Mouse (Mus musculus) gastrocnemius, postnatal 4 days (tissue): ENCODE measurements around the gene Hmcn1. TPM values are rescaled to one million over a fixed set of nuclear protein-coding genes. Genes with fewer than 3 reads are reported as not detected.

Experiments used
- DNase-seq, 2 experiments: peaks; one replicate each; pipeline ENCODE4 v3.0.0; 2021 to 2022; ENCODE audit warnings: low spot score in 2 of 2, mixed read lengths in 2 of 2
- total RNA-seq, 2 experiments: library from RNA; stranded (reverse); gene quantifications; 2 replicates each; pipeline ENCODE4 v1.2.3; 2021

Gene Hmcn1
- total RNA-seq, 2 experiments from 2014 or later, result 13.6 to 16.2 TPM

GRCm38 (mm10) chr1:150786746-150787145, 206.5 kb downstream of the Hmcn1 start:
- DNase-seq, result no peak

DNA sequence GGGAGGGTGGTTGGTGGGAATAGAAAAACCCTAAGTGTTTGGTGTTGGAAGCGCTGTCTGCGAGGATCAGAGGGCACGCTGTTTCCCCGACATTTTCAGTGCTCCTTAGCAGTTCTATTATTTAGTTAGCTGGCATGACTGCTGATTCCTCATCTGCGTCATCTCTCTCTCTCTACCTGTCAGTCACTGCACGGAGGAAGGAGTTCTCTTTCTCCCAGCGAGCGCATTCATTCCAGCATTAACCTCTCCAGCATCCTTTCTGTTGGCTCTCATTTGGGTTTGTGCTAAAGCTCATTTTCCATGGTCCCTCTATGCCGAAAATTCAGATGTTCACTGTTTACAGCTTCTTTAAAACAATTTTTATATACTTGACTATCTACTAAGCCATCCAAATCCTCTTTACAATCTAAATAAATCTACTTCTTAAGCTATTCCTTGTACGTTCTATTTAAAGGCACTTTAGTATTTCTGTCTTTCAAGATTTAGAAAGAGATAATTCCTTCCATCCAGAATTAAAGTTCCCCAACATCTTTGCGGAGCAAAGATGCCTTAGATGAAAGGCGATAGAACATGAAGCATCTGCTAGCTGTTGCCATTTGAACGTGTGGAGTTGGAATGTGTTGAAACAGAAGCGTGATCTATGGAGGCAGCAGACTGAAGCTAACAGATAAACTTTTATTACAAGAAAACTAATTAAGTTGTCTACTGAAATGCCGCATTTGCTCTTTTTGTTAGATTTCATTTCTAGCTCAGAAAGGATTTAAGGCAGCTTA, 210.0 kb downstream of the Hmcn1 start:
- DNase-seq, result no peak

DNA sequence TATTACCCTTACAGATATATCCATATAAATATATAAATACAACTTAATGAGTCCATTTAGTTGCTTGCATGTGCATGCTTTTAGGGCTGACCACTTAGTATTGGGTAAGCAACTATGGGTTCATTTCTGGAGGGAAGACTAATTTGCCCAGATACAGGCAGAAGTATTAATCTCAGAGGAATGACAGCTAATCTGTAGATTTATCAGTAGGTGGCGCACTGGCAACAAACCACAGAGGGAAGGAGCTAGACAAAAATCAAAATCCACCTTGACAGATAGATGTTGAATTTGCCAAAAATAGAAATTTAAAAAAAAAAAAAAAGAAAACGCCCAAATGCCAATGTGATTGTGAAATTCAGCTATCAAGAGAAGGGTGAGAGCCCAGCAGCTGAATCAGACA, 213.3 kb downstream of the Hmcn1 start:
- DNase-seq, result no peak

DNA sequence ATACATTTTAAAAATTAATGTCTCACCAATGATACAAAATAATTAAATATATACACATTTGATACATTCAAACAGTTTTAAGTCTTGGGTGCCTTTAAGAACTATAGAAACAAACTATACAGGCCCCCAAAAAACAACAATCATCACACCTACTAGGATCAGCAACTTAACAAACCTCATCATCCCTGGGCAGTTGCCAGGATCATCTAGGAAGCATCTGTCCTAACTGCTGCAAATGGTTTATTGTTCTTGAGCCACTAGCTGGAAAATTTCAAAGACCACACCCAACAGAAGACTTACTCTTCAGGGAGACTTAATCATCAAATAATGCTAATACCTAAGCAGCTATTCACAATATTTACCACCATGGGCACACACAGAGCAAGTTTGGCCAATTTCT, 216.5 kb downstream of the Hmcn1 start:
- no peak for DNase-seq

DNA sequence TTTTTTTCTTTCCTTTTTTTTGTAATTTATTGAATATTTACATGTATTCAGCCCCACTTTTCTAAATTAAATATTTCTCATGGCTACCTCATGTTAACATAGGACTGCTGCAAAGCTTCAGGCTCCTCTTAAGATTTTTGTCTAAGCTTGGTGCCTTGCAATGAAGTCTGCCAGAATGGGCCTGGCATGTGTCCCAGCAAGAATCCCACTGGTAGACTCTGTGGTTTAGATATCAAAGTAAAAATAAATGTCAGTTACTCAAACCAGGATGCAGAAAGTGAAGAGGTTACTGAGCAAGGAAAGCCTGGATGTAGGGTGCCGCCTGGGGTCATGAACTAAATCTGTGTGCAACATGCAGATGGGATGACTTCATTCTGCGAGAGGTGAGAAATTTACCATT, 217.5 kb downstream of the Hmcn1 start:
- DNase-seq, result peak in 1 of 2 experiments; percentile 28

- DNase-seq, result no peak
Observed at GRCm38 (mm10) chr1:150772958-150773357, 220.3 kb downstream of the Hmcn1 start.

- no peak for DNase-seq
Observed at GRCm38 (mm10) chr1:150770948-150771521, 222.2 kb downstream of the Hmcn1 start.

GRCm38 (mm10) chr1:150769836-150770235, 223.4 kb downstream of the Hmcn1 start:
- DNase-seq, result no peak

GRCm38 (mm10) chr1:150761678-150762077, 231.6 kb downstream of the Hmcn1 start:
- DNase-seq, result no peak

GRCm38 (mm10) chr1:150760801-150761331, 232.4 kb downstream of the Hmcn1 start:
- DNase-seq, result no peak

DNA sequence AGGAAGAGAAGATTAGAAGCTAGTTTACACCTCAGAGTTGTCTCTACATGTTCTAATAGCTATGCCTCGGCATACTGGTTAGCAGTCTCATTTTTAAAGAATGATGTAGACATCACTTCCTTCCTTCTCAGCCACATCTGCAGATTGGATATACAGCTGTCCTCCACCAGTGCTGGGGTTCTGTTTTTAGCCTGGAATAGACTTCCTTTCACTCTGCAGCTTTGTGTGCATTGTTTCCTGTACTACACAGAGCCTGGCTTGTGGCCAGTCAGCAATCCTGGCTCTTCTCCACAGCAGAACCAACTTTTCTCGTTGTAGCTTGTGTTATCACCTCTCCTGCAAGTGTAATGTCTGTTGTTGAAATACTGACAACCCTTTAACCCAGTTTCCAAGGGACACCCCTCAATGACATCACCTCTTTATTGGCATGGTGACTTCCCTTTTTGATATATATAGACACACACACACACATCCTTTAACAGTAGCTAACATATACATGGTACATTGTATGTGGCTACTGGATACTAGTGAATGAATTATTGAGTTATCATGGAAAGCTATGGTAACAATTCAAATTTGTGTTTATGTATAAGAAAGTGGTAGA, 233.7 kb downstream of the Hmcn1 start:
- peak in 1 of 2 experiments; percentile 25 for DNase-seq

GRCm38 (mm10) chr1:150753920-150754319, 239.3 kb downstream of the Hmcn1 start:
- no peak for DNase-seq

DNA sequence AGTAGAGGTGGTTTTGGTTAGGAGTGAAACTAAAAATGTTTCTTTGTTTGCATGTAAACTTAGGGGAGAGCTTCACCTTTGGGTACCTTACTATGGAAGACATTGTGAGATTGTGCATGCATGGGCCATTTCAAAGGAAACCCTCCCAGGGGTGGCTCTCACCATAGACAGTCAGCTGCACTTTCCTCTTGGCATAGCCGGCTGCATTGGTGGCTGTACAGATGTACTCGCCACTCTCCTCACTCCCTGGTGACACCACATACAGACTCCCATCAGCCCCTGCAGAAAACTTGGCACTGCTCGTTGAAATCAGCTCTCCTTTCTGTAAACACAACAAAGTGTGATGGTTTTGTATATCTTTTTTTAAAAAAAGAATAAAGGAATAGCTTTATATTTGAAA, 244.5 kb downstream of the Hmcn1 start:
- no peak for DNase-seq

- no peak for DNase-seq
Observed at GRCm38 (mm10) chr1:150747771-150748170, 245.5 kb downstream of the Hmcn1 start.

- no peak for DNase-seq
Observed at GRCm38 (mm10) chr1:150743097-150743843, 250.0 kb downstream of the Hmcn1 start.

DNA sequence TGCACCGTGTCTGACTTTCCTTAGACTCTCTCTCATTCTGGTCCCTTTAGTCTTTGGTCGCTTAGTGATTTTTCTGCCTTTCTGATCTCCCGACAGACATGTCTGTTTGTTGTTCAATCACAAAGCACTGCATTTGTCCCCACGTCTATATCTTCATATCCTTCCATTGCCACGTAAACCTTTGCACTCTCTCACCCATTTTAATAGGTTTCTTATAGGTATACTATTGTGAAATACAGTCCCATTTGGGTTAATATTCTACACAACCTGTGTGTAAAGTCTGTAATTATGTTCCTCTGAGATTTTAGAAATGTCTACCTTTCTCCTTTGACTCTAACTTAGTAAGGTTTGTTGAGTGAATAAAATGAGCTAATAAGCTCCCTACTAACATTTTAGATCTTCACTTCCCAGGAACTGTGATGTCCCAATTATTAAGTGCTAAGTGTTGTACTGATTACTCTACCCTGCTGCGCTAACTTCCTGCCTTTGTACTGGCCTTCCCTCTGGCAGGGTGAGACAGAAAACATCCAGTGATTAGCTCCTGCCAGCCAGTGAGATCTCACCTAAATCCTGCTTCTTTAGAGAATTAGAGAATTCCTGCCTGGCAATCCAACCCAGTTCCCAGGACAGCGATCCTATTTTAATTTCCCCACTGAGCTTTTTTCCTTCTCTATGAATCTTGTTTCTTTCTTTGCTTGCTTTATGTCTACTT, 250.7 kb downstream of the Hmcn1 start:
- DNase-seq, result no peak

- DNase-seq, result peak; percentile 20 to 40
Observed at GRCm38 (mm10) chr1:150711438-150711837, 281.8 kb downstream of the Hmcn1 start.

DNA sequence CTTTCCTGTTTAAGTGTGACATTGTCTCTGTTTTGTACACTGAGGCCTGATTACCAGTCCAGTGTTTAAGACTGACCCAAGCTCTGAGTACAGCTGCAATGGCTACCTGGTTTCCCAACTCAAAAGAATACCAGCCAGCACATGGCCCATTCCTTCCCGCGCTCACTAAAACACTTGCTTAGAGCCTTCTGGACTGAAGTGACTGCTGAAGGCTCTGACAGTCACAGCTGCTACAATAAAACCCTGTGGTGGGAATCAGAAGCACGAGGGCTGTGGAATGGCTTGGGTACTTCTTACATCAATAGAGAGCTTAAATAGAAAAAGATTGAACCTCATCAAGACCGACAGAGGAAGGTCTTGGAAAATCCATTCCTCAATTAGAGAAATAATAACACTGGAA, 286.7 kb downstream of the Hmcn1 start:
- no peak for DNase-seq

DNA sequence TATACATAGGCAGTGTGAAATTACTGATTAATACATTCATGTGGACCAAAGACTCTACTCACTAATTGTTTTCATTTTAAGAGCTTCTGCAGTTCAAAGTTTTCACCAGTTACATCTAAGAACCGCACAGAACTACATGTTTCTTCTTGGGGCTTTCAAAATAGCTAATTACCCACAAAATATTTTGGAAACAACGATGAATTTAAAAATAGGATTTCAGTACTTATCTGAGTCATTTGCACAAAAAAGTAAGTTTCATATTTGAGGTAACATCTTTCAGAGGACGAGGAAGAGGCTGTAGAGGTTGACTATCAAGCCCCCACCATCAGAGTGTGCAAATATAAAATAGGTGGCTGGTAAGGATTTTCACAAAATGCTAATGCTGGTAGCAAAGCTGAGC, 295.5 kb downstream of the Hmcn1 start:
- DNase-seq, result no peak

DNA sequence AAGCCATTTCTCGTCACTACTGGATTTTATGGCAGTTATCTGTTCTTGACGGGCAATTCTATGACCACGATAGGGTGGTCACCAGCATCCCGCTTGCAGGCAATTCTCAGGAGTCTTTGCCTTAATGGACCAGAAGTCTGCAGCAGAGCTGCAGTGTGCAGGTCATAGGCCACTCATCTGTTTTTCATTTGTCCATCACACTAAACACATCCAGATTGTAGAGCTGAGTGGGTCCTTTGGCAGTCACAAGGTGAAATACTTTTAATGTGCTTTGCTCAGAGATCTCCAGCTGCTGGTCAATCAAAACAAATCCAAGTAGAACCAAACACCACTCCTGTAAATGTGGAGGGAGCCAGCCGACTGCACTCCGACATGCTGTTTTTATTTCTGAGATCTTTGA, 311.2 kb downstream of the Hmcn1 start:
- no peak for DNase-seq

DNA sequence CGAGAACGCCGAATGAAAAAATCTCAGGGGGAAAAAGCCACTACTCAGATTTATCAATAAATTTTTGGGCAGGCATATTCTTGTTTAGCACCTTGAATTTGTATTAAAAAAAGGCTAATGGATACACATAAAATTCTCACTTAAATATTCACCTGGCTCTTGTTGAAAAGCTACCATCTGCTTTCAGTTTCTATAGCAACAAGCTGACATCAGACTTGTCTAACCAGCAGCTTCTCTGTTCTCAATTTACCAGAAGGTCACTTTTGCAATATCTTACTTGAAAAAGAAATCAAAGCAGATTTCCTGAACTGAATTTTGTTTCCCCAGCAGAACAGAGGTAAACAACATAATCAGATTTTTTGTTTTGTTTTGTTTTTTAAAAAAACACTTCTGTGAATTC, 311.8 kb downstream of the Hmcn1 start:
- no peak for DNase-seq
